Mouse (Mus musculus) Patski (cell line): ENCODE measurements around the gene Hnrnpr. TPM values are rescaled to one million over a fixed set of nuclear protein-coding genes. Genes with fewer than 3 reads are reported as not detected.
A peak's percentile ranks its signal among the peaks of the same experiment; 100 is the strongest.

ENCODE experiments used
- ATAC-seq: fragments of 100-300 bp; one replicate; pipeline ENCODE4 v1.8.0; 2021
- CTCF ChIA-PET: fragments of 350-600 bp; sonication (Branson Sonifier 250); formaldehyde crosslinking; loops from one replicate; lab custom pipeline; 2022; ENCODE audit warnings: inconsistent platforms; lab: Charles Lee
- POLR2A ChIA-PET: fragments of 350-600 bp; sonication (Branson Sonifier 250); formaldehyde crosslinking; loops from one replicate; lab custom pipeline; 2022; ENCODE audit warnings: antibody characterized with exemption, inconsistent platforms; lab: Charles Lee
- DNase-seq: peaks from one replicate; pipeline ENCODE4 v3.0.0-alpha.2; 2011; ENCODE audit warnings: low read depth, low spot score
- H3K27me3 ChIP-seq: fragments of 371-371 bp; one replicate; pipeline ENCODE4 v1.5.1; 2021
- CTCF ChIP-seq: fragments of 100-300 bp; IDR thresholded peaks from one replicate; pipeline ENCODE4 v1.5.1; 2021
- in situ Hi-C: fragments of 300-500 bp; cut with MboI; formaldehyde crosslinking; loops from 3 replicates; pipeline ENCODE4 v1.11.1; 2018; ENCODE audit warnings: low pct_unique_long_range_greater_than_20kb, mixed read lengths
- polyA plus RNA-seq: library from polyadenylated mRNA; unstranded; gene quantifications from one replicate; pipeline ENCODE4 v1.2.3, GENCODE M21; 2021

Gene Hnrnpr
- polyA plus RNA-seq, 1 experiment from 2014 or later, result 70.2 TPM

DNA sequence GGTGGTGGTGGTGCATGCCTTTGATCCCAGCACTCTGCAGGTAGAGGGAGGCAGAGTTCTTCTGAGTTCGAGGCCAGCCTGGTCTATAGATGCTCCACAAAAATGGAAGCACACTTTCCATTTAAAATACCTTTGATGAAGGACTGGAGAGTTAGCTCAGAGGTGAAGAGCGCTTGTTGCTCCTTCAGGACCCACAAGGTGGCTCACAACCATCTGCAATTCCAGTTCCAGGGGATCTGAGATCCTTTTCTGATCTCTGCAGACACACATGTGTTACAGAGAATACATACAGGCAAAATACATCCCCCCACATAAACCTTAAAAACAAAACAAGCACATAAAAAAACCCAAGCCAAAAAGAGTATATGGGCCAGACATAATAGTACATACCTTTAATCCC, 2.4 kb upstream of the Hnrnpr start:
- no peaks in the 10 kb centered on the region for H3K27me3 ChIP-seq
- ChIA-PET POLR2A (no interaction called here), CTCF (interaction anchor here (0.9 kb wide), 1 partner anchor 47 kb away, joined by 3 read pairs; no protein-coding TSS in a partner anchor)
- in situ Hi-C loops, result no loop called here
- TF ChIP-seq CTCF, result no peak
- DNase-seq (no peak), ATAC-seq (no peak)

DNA sequence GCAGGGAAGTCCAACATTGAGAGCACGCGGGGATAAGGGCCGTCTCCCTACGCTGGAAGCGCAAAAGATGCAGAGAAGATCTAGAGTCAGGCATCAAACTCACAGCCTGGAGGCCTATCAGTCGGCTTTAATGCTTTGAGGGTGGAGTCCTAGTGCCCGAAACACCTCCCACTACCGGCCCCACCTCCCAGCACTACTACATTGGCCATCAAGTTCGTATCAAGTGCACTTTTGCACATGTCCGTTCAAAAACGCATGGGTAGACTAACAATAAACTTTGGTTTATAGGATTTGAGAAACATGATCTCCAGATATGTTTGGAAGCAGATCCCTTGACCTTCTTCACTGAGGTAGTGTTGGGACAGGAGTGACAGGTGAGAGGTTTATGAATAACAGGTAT, 962 bp upstream of the Hnrnpr start:
- TF ChIP-seq CTCF, result no peak
- no peak for DNase-seq
- ATAC-seq, result no peak
- CTCF ChIA-PET, result no interaction called here
- in situ Hi-C loops, result no loop called here
- H3K27me3 ChIP-seq, result no peaks in the 10 kb centered on the region
- POLR2A ChIA-PET, result no interaction called here

DNA sequence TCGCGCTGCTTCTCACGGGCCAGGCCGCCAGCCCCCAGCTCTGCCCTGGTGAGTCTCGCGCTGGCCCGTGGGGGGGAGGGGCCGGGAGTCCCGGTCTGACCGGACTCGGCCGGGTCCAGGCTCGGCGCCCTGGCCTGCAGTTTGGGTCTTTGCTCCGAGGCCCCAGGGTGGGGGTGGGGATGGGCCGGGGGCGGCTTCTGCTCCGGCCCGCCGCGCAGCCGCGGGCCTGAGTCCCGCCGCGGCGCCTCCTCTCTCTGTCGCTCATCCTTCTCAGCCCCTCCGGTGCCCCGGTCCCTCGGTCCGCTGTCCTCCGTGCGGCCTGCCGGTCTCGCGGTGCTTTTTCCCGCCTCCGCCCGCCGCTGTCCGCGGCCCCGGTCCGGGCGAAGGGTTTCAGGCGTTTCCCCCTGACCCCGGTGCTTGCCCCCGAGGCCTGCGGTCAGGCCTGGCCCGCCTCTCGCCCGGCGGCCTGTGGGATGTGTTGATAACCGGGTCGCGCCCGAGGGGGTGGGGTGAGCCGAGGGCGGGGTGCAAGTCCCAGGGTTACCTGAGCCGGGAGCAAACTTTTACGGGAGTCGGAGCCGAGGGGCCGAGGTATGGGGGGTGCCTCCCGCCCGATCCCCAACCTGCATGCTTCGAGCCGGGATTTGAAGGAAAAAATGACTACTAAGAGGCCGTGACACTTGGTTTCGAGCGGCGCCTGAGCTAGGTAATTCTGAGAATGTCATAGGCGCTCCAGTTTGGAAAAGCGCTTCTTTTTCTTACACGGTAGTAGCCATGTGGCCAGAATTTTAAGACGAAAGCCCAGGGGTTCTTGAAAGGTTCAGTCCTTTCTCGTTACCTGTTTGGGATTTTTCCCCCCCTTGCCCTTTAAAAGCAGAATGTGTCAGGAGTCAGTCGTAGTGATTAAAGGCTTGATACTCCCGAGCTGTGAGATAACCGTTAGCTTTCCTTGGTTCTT, 579 bp downstream of the Hnrnpr start:
- in situ Hi-C loops, result no loop called here
- no peaks in the 10 kb centered on the region for H3K27me3 ChIP-seq
- DNase-seq, result no peak
- ChIA-PET CTCF (no interaction called here), POLR2A (interaction anchor here (0.6 kb wide), 1 partner anchor 28 kb away, joined by 4 read pairs; no protein-coding TSS in a partner anchor)
- peak; percentile 28 for ATAC-seq
- TF ChIP-seq CTCF, result no peak

DNA sequence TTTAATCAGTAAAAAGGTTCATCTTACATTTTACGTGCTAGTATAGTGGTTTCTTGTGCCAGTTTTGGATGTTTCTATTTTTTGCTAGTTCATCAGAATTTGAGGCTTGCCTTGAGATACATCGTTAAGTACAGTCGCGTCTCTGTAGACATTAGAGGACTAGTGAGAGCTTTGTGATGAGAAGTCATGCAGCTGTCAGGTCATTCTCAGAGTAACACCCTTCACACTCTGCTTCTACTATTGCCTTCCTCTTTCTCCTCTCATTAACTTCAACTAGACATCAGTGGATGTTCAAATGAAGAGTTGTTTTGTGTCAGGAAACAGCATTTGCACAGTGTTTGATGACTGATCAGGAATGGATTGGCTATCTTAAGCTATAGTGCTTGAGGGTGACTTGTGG, 1.9 kb downstream of the Hnrnpr start:
- POLR2A ChIA-PET, result no interaction called here
- no peak for TF ChIP-seq CTCF
- in situ Hi-C loops, result no loop called here
- ATAC-seq (no peak), DNase-seq (no peak)
- CTCF ChIA-PET, result interaction anchor here (1.2 kb wide), 1 partner anchor 11 kb away, joined by 4 read pairs; no protein-coding TSS in a partner anchor
- H3K27me3 ChIP-seq, result no peaks in the 10 kb centered on the region

DNA sequence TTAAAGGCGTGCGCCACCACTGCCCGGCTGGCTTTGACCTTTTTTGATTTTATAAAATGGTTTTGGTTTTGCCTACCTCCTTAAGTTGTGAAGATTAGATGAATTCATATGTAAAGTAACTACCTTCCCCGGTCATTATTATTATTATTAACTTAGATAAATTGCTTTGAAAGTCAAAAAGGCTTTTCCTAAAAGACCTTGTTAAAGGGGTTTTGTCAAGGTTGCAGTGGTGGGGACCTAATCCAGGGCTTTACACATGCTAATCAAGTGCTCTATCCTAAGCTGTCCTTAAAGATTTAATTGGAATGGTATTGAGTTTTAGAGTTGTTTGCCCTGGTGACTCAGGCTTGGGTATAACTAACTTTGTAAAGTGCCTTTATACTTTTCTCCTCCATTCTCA, 6.9 kb downstream of the Hnrnpr start:
- ChIA-PET CTCF (no interaction called here), POLR2A (no interaction called here)
- in situ Hi-C loops, result no loop called here
- ATAC-seq (no peak), DNase-seq (no peak)
- no peak for TF ChIP-seq CTCF
- H3K27me3 ChIP-seq, result no peaks in the 10 kb centered on the region

DNA sequence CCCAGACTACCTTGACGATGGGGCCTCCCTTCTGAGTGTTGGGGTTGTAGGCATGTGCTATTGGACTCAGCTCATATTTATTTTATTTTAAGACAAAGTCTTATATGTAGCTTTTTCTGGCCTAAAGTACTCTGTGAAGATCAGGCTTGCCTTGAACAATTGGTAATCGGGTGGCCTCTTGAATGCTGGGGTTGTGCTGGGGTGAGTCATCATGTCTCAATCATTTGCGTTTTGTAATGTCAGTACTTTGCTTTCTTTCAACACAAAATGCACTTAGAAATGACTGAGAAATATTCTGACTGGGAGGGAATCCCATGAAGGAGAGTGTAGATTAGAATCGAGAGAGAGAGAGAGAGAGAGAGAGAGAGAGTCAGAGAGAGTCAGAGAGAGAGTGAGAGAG, 9.3 kb downstream of the Hnrnpr start:
- H3K27me3 ChIP-seq, result no peaks in the 10 kb centered on the region
- TF ChIP-seq CTCF, result no peak
- CTCF ChIA-PET, result interaction anchor here (1.1 kb wide), 1 partner anchor 60 kb away, joined by 3 read pairs; no protein-coding TSS in a partner anchor
- ATAC-seq (no peak), DNase-seq (no peak)
- in situ Hi-C loops, result loop anchor here (5.0 kb wide), 1 partner anchor 58 kb away; no protein-coding TSS in a partner anchor
- POLR2A ChIA-PET, result no interaction called here

DNA sequence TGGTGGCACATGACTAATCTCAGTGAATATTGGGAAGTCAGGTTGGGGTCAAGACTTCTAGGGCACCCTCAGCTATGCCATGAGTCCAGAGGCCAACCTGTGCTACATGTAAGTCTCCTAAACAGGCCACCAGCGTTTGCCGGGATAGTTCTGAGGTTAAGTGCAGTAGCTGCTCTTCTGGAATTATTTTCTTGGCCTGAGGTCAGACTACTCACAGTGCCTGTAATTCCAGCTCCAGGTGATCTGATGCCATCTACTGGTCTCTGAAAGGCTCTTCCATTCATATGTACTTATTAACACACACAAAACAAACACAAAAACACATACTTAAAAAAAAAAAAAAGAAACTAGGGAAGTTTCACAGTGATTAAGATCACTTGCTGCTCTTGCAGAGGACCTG, 13.5 kb downstream of the Hnrnpr start:
- CTCF ChIA-PET, result interaction anchor here (0.7 to 3.5 kb wide), 13 partner anchors 10 to 119 kb away, joined by 3 to 18 read pairs (median 4); no protein-coding TSS in a partner anchor
- no peaks in the 10 kb centered on the region for H3K27me3 ChIP-seq
- no peak for DNase-seq
- POLR2A ChIA-PET, result interaction anchor here (0.6 to 0.7 kb wide), 4 partner anchors 14 to 376 kb away, joined by 3 to 4 read pairs (median 3); no protein-coding TSS in a partner anchor
- no peak for ATAC-seq
- in situ Hi-C loops, result loop anchor here (5.0 kb wide), 1 partner anchor 62 kb away; no protein-coding TSS in a partner anchor
- TF ChIP-seq CTCF, result peak; percentile 14

DNA sequence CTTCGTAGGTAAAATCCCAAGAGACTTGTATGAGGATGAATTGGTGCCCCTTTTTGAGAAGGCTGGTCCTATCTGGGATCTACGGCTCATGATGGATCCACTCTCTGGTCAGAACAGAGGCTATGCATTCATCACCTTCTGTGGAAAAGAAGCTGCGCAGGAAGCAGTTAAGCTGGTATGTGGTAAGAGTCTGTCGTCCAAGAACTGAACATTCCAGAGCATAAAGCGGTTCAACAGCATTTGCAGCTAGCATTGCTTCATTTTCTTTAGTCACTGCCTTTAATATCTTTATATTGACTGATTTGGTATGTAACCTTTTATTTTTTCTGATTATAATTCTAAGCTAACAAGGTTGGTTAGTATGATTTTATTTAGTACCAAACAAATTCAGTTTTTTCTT, 16.5 kb downstream of the Hnrnpr start:
- ATAC-seq (no peak), DNase-seq (no peak)
- no peak for TF ChIP-seq CTCF
- H3K27me3 ChIP-seq, result no peaks in the 10 kb centered on the region
- CTCF ChIA-PET, result interaction anchor here (1.5 kb wide), 1 partner anchor 67 kb away, joined by 4 read pairs; no protein-coding TSS in a partner anchor
- POLR2A ChIA-PET, result interaction anchor here (1.2 kb wide), 1 partner anchor 16 kb away, joined by 3 read pairs; no protein-coding TSS in a partner anchor
- in situ Hi-C loops, result no loop called here

DNA sequence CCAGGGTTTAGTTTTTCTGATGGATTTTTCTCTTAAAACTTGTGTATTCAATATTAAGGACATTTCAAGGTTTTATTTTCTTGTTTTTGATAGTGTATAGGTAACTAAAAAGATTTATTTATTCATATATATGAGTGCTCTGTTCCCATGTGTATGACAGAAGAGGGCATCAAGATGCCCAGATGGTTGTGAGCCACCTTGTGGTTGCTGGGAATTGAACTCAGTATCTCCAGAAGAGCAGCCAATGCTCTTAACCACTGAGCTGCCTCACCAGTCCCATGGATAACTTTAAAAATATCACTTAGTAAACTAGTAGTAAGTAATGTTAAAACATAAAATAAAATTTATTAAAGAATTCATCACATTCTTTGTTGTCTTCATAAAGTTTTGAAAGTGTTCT, 17.4 kb downstream of the Hnrnpr start:
- ChIA-PET CTCF (interaction anchor here (1.5 kb wide), 1 partner anchor 67 kb away, joined by 4 read pairs; no protein-coding TSS in a partner anchor), POLR2A (interaction anchor here (1.2 kb wide), 1 partner anchor 15 kb away, joined by 3 read pairs; no protein-coding TSS in a partner anchor)
- peak; percentile 14 for TF ChIP-seq CTCF
- ATAC-seq (no peak), DNase-seq (no peak)
- in situ Hi-C loops, result no loop called here
- H3K27me3 ChIP-seq, result no peaks in the 10 kb centered on the region

DNA sequence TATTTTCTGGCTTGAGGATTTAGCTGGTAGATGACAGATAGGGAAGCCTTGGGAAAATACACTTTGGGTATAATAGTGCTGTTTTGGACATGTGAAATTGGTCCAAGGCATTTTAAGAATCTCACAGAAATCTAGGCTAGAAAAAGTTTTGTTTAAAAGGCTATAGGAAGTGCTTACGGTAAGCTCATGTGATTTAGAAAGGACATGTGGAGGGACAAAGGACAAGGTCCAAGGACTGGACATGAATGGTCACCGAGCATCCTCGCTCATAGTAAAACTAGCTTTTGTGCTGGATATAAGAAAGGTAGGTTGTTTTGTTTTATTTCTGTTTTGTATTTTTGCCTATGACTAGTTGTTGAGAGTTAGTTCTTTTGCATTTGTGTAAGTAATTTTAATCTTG, 21.0 kb downstream of the Hnrnpr start:
- TF ChIP-seq CTCF, result no peak
- DNase-seq (no peak), ATAC-seq (no peak)
- no peaks in the 10 kb centered on the region for H3K27me3 ChIP-seq
- in situ Hi-C loops, result no loop called here
- POLR2A ChIA-PET, result no interaction called here
- CTCF ChIA-PET, result no interaction called here

DNA sequence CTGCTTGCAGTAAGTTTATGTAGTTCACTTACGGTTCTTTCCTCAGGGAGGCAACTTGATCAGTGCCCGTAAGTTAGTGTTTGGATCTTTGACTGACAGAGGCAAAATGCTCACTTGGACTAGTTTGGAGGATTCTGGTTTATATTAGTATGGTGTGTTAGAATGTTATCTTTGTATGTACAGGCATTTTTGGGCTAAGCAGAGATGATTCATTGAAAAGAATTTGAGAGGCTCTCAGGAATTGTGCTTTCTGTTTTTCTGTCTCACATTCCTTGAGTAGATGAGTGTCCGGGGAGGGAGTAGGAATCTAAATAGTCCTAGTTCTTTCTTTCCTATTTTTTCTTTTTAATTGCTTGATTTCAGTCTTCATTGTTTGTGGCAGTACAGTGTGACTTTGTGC, 22.4 kb downstream of the Hnrnpr start:
- TF ChIP-seq CTCF, result no peak
- DNase-seq, result no peak
- no peaks in the 10 kb centered on the region for H3K27me3 ChIP-seq
- in situ Hi-C loops, result no loop called here
- ChIA-PET CTCF (no interaction called here), POLR2A (no interaction called here)
- no peak for ATAC-seq
